Mouse (Mus musculus) Muller cell, postnatal 12 days (primary cell): Measurements from ENCODE around the gene Pkp1.

Source experiments
- DNase-seq: peaks from one replicate; pipeline ENCODE4 v3.0.0-alpha.2; 2015; ENCODE audit errors: inconsistent ontology term

The Pkp1 gene

DNA sequence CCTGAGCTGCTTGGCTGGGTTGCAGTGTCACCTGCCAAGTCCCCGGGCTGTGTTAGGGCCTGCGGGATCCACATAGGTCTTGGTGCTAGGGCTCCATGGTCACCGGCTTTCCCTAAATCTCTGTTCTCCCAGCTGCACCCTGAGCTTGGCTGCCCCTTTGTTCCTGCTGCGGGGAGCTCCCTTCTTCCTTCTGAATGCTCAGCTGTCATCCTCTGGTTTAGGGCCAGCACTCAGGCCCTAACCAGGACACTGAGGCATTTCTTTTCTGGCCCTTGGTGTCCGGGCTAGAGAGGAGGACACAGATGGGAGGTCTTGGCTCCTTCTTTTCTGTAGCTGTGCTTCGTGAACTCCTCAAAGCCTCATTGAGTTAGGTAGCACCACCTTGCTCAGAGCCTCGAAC lies 97.2 kb downstream of the Pkp1 start:
- DNase-seq: no peak
